Mouse (Mus musculus) R1 (cell line): ENCODE data around the gene Ikzf4.
A peak's percentile ranks its signal among the peaks of the same experiment; 100 is the strongest.

Experiments
- DNase-seq: peaks from one replicate; pipeline ENCODE4 v3.0.0-alpha.2; 2018; ENCODE audit warnings: low read depth, low spot score

Ikzf4 gene

GRCm38 (mm10) chr10:128612433-128613153 is 33.2 kb downstream of the Ikzf4 start:
- DNase-seq, result peak; percentile 85

DNA sequence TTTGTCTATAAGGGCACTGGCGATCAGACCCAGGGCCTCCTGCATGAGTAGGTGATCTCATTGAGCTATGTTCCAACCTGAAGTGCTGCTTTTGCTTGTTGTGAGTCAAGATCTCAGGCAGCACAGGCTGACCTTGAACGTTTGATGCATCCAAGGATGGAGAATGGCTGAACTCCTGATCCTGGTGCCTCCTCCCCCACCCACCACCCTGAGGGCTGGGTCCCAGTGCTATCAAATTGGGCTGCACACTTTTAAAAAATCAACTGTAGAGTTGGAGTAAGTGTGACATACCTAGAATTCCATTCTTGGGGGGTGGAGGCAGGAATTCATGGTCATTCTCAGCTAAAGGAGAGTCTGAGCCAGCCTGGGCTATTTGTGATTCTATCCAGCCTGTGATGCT is 39.3 kb downstream of the Ikzf4 start:
- peak; percentile 95 for DNase-seq

DNA sequence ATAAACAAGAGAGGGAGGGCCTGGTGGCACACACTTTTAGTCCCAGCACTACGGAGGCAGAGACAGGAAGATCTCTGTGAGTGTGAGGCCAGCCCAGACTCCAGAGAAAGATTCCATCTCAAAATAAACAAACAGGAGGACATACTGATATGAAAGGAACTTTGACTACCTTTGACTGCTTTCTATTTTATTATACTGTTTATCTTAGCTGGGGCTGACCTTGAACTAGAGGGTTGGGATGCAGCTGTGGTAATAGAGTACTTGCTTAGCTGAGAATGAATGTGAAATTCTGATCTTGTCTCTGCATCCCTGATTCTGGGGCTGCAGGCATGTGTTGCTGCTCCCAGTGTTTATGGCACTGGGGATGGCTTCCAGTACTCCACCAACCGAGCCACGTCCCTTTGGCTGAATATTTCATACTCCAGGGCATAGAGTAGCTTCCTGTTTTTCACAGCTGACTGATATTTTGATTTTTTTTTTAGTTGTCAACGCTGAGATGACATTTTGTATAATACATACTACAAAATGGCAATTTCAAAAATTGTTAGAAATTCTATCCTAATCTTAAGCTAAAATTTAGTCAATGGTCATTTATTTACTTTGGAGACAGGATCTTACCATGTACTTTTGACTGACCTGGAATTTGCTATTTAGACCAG is 43.2 kb downstream of the Ikzf4 start:
- no peak for DNase-seq

DNA sequence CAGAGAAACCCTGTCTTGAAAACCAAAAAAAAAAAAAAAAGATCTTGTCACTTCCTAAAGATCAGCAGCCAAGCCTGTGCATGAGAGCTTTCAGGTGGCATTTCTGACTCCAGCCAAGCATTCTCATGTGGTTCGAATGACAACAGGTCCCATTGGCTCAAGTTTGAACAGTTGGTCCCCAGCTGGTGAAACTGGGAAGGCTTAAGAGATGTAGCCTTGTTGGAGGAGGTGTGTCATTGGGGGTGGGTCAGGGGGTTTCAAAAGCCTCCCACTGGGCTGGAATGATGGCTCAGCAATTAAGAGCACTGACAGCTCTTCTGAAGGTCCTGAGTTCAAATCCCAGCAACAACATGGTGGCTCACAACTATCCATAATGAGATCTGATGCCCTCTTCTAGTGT is 44.3 kb downstream of the Ikzf4 start:
- DNase-seq, result peak; percentile 73

GRCm38 (mm10) chr10:128598476-128598875 is 47.3 kb downstream of the Ikzf4 start:
- no peak for DNase-seq

DNA sequence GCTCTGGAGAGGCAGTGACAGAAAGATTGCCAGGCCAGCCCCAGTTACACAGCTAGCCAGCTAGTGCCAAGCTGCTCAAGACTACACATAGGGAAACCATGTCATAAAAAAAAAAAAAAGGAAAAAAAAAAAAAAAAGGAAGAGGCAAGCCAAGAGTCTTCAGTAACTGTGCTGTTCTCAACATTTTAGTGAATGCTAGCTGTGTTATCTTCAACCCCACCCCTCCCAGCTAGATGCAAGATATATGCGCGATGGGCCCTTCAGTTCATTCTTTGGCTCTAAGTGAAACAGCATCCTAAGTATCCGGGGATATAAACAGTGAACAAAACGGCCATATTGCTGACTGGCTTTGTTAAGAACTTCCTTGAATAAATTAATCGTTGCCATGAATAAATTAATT is 53.0 kb downstream of the Ikzf4 start:
- DNase-seq, result no peak

GRCm38 (mm10) chr10:128591436-128591835 is 54.4 kb downstream of the Ikzf4 start:
- no peak for DNase-seq

- peak; percentile 90 for DNase-seq
These were observed 55.5 kb downstream of the Ikzf4 start for GRCm38 (mm10) chr10:128590193-128590690.

DNA sequence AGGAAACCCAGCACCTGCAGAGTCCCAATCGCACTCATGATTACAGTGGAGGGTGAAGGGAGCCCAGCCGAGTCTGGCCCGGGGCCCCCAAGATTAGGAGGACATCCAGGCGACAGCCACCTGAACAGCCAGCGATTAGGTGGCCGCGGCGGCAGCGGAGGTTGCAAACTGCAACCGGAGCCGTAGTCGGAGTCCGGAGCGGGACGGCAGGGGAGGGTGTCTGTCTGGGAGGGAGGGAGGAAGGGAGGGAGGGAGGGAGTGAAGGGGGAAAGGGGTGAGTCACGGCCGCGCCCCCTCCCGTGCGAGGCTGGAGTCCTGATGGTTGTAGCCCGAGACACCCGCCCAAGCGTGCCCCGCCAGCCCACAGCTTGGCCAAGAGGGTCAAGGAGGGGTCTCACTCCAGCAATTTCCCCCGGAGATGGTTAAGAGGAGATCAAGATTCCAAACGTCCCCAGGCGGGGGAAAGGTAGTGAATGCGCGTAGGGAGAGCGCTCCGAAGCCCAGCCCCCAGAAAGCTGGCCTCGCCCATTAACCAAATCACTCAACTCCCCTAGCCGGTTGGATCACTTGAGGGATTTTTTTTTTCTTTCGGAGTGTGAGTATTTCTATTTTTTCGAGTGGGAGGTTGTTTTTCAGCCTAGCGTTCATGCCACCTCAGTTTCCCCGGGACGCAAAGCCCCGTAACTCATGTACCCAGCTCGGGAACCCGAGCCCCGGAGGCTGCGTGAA is 56.2 kb downstream of the Ikzf4 start, which contains the start of gene Erbb3:
Erbb3 (minus strand) TSS at position 189 of the 729 bp plus-strand sequence.
- peak; percentile 93 for DNase-seq

GRCm38 (mm10) chr10:128588775-128589463 is 56.9 kb downstream of the Ikzf4 start:
- peak; percentile 35 for DNase-seq

GRCm38 (mm10) chr10:128588136-128588535 is 57.7 kb downstream of the Ikzf4 start:
- DNase-seq, result no peak

DNA sequence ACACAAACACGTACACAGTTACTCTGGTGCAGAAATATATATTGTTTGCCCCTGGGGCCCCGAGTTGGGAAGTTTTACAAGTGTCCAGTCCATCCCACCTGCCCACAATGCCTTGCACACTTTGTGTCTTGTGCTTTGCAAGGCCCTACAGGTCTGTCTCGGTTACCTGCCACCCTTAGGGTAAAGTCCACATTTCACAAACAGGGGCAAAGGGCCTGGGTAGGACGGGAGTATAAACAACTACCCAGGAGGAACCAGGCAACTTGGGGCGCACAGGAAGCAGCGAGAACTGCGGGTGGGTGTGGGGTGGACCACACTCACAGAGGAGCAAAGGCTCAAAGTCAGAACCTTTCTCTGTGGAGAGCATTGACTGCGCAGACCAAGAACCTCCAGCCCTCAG is 58.1 kb downstream of the Ikzf4 start:
- no peak for DNase-seq

GRCm38 (mm10) chr10:128587120-128587519 is 58.7 kb downstream of the Ikzf4 start:
- no peak for DNase-seq

DNA sequence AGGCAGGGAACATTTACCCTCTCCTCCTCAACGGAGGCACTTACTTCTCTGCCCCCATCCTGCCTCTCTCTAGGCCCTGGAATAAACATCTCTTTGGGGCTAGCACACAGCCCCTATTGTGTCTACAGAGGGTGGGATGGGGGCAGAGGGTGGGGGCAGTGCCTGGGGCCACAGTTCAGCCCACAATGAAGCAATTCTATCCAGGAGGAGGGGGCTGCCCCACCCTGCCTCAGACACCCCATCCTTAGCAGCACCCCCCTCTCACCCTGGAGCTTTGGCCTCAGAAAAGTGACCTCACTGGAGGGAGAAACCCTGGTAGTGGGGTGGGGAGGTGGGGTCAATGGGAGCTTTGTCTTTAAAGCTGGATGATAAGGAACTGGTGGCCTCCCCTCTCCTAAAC is 59.2 kb downstream of the Ikzf4 start:
- no peak for DNase-seq

DNA sequence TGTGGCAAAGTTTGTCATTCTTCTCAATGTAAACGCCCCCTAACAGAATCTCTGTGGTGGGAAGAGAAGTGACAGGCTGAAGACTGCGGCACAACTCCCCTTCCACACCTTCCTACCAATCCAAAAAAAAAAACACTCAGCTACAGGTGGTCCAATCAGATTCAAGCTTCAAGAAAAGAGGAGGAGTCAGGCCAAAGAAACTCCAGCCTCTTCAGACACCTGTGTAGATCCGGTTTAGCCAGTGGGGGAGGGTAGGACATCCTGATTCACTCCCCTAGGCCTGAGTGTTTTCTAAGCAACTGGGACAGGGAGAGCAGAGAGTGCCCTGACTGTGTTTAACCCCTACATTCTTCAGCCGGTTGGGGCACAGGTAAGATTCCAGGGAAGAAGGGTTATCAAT is 61.4 kb downstream of the Ikzf4 start:
- peak; percentile 98 for DNase-seq

DNA sequence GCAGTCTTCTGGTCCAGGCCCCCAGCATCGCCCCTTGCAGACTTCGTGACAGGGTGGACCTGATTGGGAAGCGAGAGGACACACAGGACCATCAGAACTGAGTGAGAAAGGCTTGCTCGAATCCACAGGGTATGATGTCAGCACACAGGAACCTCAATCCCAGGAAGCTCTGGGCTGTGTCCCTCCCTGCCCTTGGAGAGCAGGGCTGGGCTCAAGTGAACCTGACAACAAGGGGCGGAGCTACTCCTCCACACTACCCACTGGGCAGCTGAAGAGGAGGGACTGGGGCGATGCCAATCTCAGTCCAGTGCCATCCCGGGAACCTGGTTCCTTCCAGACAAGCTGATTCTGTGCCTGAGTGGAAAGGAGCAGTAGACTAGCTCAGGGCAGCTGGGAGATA is 62.1 kb downstream of the Ikzf4 start:
- DNase-seq, result peak; percentile 72
